Comparison of ENCODE assay signal across 10 mouse cellular contexts in genomic region chr10:40583584-40584255, GRCm38 (mm10). TPM values are rescaled to one million over a fixed set of nuclear protein-coding genes. Genes with fewer than 3 reads are reported as not detected.
A peak's percentile ranks its signal among the peaks of the same experiment; 100 is the strongest.
DNase-seq lines count a peak whose midpoint lies in the region; ATAC-seq and TF ChIP-seq lines count a peak whose summit lies in the region.
"Had no signal": no experiment of that assay in that cellular context is flagged by ENCODE, and none has a peak within 500 bp of the region (broad histone marks: within the 10 kb centered on the region; RNA-seq: fewer than 3 reads in every experiment).

No protein-coding gene starts in this region.

- H3K4me2 ChIP-seq in forebrain, embryonic 14.5 days (ENCODE audit: low read length): no peak overlapping the region
- H3K4me2 ChIP-seq in forebrain, embryonic 12.5 days: no peak overlapping the region
- H3K4me2 ChIP-seq in lung, embryonic 14.5 days: no peak overlapping the region

- WGBS in forebrain, embryonic 14.5 days: 81% methylated on average over 8 of the region's 8 CpGs
- WGBS in forebrain, embryonic 12.5 days: 82% methylated on average over 8 of the region's 8 CpGs
- 76% methylated on average over 8 of the region's 8 CpGs for WGBS in lung, embryonic 14.5 days

- H3K4me1 ChIP-seq in forebrain, embryonic 14.5 days (ENCODE audit: control insufficient read depth, insufficient read depth, low read length): no peaks in the 10 kb centered on the region
- H3K4me1 ChIP-seq in forebrain, embryonic 12.5 days: no peaks in the 10 kb centered on the region
- H3K4me1 ChIP-seq in lung, embryonic 14.5 days (ENCODE audit: insufficient read depth): no peaks in the 10 kb centered on the region

- H3K27ac ChIP-seq in forebrain, embryonic 14.5 days (ENCODE audit: low read depth, low read length): no peak overlapping the region
- no peak overlapping the region for H3K27ac ChIP-seq in forebrain, embryonic 12.5 days
- H3K27ac ChIP-seq in lung, embryonic 14.5 days (ENCODE audit: low read depth): no peak overlapping the region
- H3K27ac ChIP-seq: macrophage had no signal

- H3K9me3 ChIP-seq in forebrain, embryonic 14.5 days (replicated peaks; ENCODE audit: control insufficient read depth, low read length): no peaks in the 10 kb centered on the region; the same call in 1 of the 2 replicates
- H3K9me3 ChIP-seq in forebrain, embryonic 12.5 days: 0 out of 2 replicates have a peak, but pooled peaks cover 3% of the 10 kb centered on the region
- H3K9me3 ChIP-seq in lung, embryonic 14.5 days (ENCODE audit: low read depth, low read length): no peaks in the 10 kb centered on the region

- TF ChIP-seq CTCF in lung, embryonic 14.5 days (IDR thresholded peaks at IDR 0.05; ENCODE audit: low read depth): peak; percentile 33; the same call in 1 of the 2 replicates

- no peak overlapping the region for H3K4me3 ChIP-seq in forebrain, embryonic 14.5 days (ENCODE audit: low read depth, low read length)
- H3K4me3 ChIP-seq in forebrain, embryonic 12.5 days (replicated peaks): no peak overlapping the region
- H3K4me3 ChIP-seq in lung, embryonic 14.5 days (ENCODE audit: low read depth, low read length): no peak overlapping the region

- H3K9ac ChIP-seq in forebrain, embryonic 14.5 days (ENCODE audit: low read length): no peak overlapping the region
- no peak overlapping the region for H3K9ac ChIP-seq in forebrain, embryonic 12.5 days
- no peak overlapping the region for H3K9ac ChIP-seq in lung, embryonic 14.5 days

- no peaks in the 10 kb centered on the region for H3K27me3 ChIP-seq in forebrain, embryonic 14.5 days (replicated peaks; ENCODE audit: control insufficient read depth, insufficient read depth, low read length)
- no peaks in the 10 kb centered on the region for H3K27me3 ChIP-seq in forebrain, embryonic 12.5 days
- H3K27me3 ChIP-seq in lung, embryonic 14.5 days (ENCODE audit: insufficient read depth, low read length): no peaks in the 10 kb centered on the region

- ATAC-seq in forebrain, embryonic 14.5 days: no peak
- ATAC-seq in forebrain, embryonic 12.5 days (ENCODE audit: low FRiP score): no peak
- ATAC-seq in lung, embryonic 14.5 days (ENCODE audit: insufficient read depth): no peak
- no peak for ATAC-seq in monocyte, adult 5-6 weeks (replicated peaks; ENCODE audit: insufficient number of reproducible peaks, low FRiP score, low TSS enrichment, poor library complexity, severe bottlenecking)

- H3K36me3 ChIP-seq in forebrain, embryonic 14.5 days (ENCODE audit: control insufficient read depth, insufficient read depth, low read length): no peaks in the 10 kb centered on the region
- no peaks in the 10 kb centered on the region for H3K36me3 ChIP-seq in forebrain, embryonic 12.5 days (replicated peaks)
- H3K36me3 ChIP-seq in lung, embryonic 14.5 days (ENCODE audit: insufficient read depth): no peaks in the 10 kb centered on the region

- peak; percentile 11 for DNase-seq in forebrain, embryonic 14.5 days (ENCODE audit: low spot score)
- peak; percentile 43 for DNase-seq in lung, embryonic 14.5 days
- no peak for DNase-seq in lung, adult 18-20 months
- peak; percentile 84 for DNase-seq in R1 (ENCODE audit: low read depth, low spot score)
- DNase-seq in kidney, postnatal 36 days: peak; percentile 26 to 67
- DNase-seq in thymus, postnatal 4 days: peak; percentile 61

RNA-seq across cellular contexts. Expression of gene Slc22a16, which starts 13.6 kb away (rescaled TPM):
- polyA plus RNA-seq in forebrain, embryonic 14.5 days (2014; fragmentation: Nextera tagmentation; extraction: Ambion mirVana): not detected in 2 replicates
- not detected in 2 replicates for polyA plus RNA-seq in forebrain, embryonic 12.5 days (2016; fragmentation: Nextera tagmentation; extraction: Ambion mirVana)
- polyA plus RNA-seq in lung, embryonic 14.5 days (2014; fragmentation: Nextera tagmentation; extraction: Ambion mirVana): not detected in 2 replicates
- total RNA-seq in monocyte, adult 5-6 weeks (2017): not detected in 3 replicates
- total RNA-seq: heart, postnatal 10 days had no signal
- polyA plus RNA-seq: macrophage had no signal

RNA-seq across cellular contexts. Expression of gene Ddo, which starts 46.1 kb away (rescaled TPM):
- 0.75 and 0.79 TPM in 2 replicates for polyA plus RNA-seq in forebrain, embryonic 14.5 days (2014; fragmentation: Nextera tagmentation; extraction: Ambion mirVana)
- 0.23 TPM in 1 of 2 replicates, not detected in the other for polyA plus RNA-seq in forebrain, embryonic 12.5 days (2016; fragmentation: Nextera tagmentation; extraction: Ambion mirVana)
- 1.8 and 2.7 TPM in 2 replicates for polyA plus RNA-seq in lung, embryonic 14.5 days (2014; fragmentation: Nextera tagmentation; extraction: Ambion mirVana)
- not detected in 3 replicates for total RNA-seq in monocyte, adult 5-6 weeks (2017)
- polyA plus RNA-seq: macrophage had no signal

Comparison
In these comparisons a context has a peak if more than half of its experiments do, and no peak if none do; other contexts are left out.
1. DNase-seq: peak in forebrain, embryonic 14.5 days (single experiment), lung, embryonic 14.5 days (single experiment), R1 (single experiment), kidney, postnatal 36 days (2 of 2) and thymus, postnatal 4 days (single experiment); none in lung, adult 18-20 months (0 of 2).